In the genomic region with DNA sequence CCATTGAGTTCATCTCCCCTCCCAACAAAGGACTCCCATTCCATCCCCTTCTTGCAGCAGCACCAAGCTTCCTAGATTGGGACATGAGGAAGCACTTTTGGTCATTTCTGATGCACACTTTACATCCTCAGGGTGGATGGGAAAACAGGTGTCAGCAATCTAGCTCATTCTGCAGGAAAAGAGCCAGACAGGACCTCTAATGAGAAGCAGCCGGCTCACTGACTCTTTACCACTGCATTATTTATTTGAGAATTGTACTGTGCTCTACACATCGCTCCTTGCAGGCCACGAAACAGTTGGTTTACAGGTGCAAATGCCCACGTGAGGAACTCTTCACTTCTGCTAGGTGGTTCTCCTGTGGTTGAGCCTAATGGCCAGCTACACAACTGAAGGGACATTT, we compare ENCODE assay signal across 25 mouse cellular contexts.
DNase-seq lines count a peak whose midpoint lies in the region; ATAC-seq and TF ChIP-seq lines count a peak whose summit lies in the region.
"Had no signal": no experiment of that assay in that cellular context is flagged by ENCODE, and none has a peak within 500 bp of the region (broad histone marks: within the 10 kb centered on the region; RNA-seq: fewer than 3 reads in every experiment).

No protein-coding gene starts in this region.

- no peaks in the 10 kb centered on the region for H3K36me3 ChIP-seq in heart, adult 2 months (ENCODE audit: control insufficient read depth, insufficient read depth, low read length)
- peaks cover 19% of the 10 kb centered on the region for H3K36me3 ChIP-seq in embryonic facial prominence, embryonic 10.5 days (replicated peaks)
- H3K36me3 ChIP-seq in embryonic facial prominence, embryonic 14.5 days (ENCODE audit: control insufficient read depth, insufficient read depth, low read length), result peaks cover 20% of the 10 kb centered on the region
- H3K36me3 ChIP-seq in limb, embryonic 10.5 days, result peaks cover 22% of the 10 kb centered on the region
- H3K36me3 ChIP-seq in hindbrain, embryonic 13.5 days, result peaks cover 17% of the 10 kb centered on the region
- peaks cover 6% of the 10 kb centered on the region; the same call in 1 of the 2 replicates for H3K36me3 ChIP-seq in intestine, postnatal 0 days (ENCODE audit: control insufficient read depth, insufficient read depth)

- TF ChIP-seq POLR2A in heart, adult 2 months (IDR thresholded peaks at IDR 0.05; ENCODE audit: insufficient read depth, low read depth, low read length), result no peak

- no peak overlapping the region for H3K9ac ChIP-seq in heart, adult 2 months (ENCODE audit: low read depth, low read length)
- H3K9ac ChIP-seq in embryonic facial prominence, embryonic 14.5 days (ENCODE audit: low read depth, low read length), result no peak overlapping the region
- H3K9ac ChIP-seq in hindbrain, embryonic 13.5 days, result no peak overlapping the region
- H3K9ac ChIP-seq in intestine, postnatal 0 days (ENCODE audit: low read depth, low read length), result no peak overlapping the region
- H3K9ac ChIP-seq: embryonic facial prominence, embryonic 12.5 days; embryonic facial prominence, embryonic 15.5 days; forebrain, embryonic 12.5 days had no signal

- H3K27ac ChIP-seq in heart, adult 2 months, result no peak overlapping the region
- no peak overlapping the region for H3K27ac ChIP-seq in embryonic facial prominence, embryonic 10.5 days (replicated peaks)
- H3K27ac ChIP-seq in embryonic facial prominence, embryonic 14.5 days (replicated peaks; ENCODE audit: low read depth, low read length), result no peak overlapping the region
- no peak overlapping the region for H3K27ac ChIP-seq in limb, embryonic 10.5 days
- H3K27ac ChIP-seq in hindbrain, embryonic 13.5 days, result no peak overlapping the region
- no peak overlapping the region for H3K27ac ChIP-seq in intestine, postnatal 0 days (ENCODE audit: low read depth, low read length)
- H3K27ac ChIP-seq: embryonic facial prominence, embryonic 12.5 days; embryonic facial prominence, embryonic 15.5 days; forebrain, embryonic 10.5 days; forebrain, embryonic 12.5 days had no signal

- H3K79me2 ChIP-seq in heart, adult 2 months (replicated peaks; ENCODE audit: control insufficient read depth, insufficient read depth, low read length), result no peaks in the 10 kb centered on the region

- peak; percentile 66 for DNase-seq in heart, adult 11 months
- no peak for DNase-seq in heart, adult 2 months
- peak; percentile 49 for DNase-seq in embryonic facial prominence, embryonic 10.5 days (ENCODE audit: low spot score)
- peak; percentile 19 for DNase-seq in embryonic facial prominence, embryonic 14.5 days (ENCODE audit: low spot score)
- peak; percentile 41 for DNase-seq in limb, embryonic 10.5 days (ENCODE audit: low spot score)
- DNase-seq in spleen, postnatal 4 days (ENCODE audit: low spot score in 2 of 2), result no peak
- DNase-seq: adrenal gland, adult 8-10 months; adrenal gland, postnatal 14 days; adrenal gland, postnatal 36 days; cerebellum, adult 11-12 months; cerebellum, adult 2 months; cerebellum, adult 9-10 months; cerebellum, postnatal 10 days; cerebellum, postnatal 25 days had no signal

- 85% methylated on average over 4 of the region's 4 CpGs for WGBS in heart, adult 2 months
- 65% methylated on average over 4 of the region's 4 CpGs for WGBS in embryonic facial prominence, embryonic 10.5 days
- 45% methylated on average over 4 of the region's 4 CpGs for WGBS in embryonic facial prominence, embryonic 14.5 days
- 41% methylated on average over 4 of the region's 4 CpGs for WGBS in limb, embryonic 10.5 days
- WGBS in hindbrain, embryonic 13.5 days, result 88% methylated on average over 4 of the region's 4 CpGs
- WGBS in intestine, postnatal 0 days, result 88% methylated on average over 4 of the region's 4 CpGs

- H3K4me3 ChIP-seq in heart, adult 2 months, result no peak overlapping the region
- H3K4me3 ChIP-seq in embryonic facial prominence, embryonic 10.5 days, result no peak overlapping the region
- no peak overlapping the region for H3K4me3 ChIP-seq in embryonic facial prominence, embryonic 14.5 days (ENCODE audit: low read depth, low read length)
- H3K4me3 ChIP-seq in limb, embryonic 10.5 days, result no peak overlapping the region
- no peak overlapping the region for H3K4me3 ChIP-seq in hindbrain, embryonic 13.5 days
- no peak overlapping the region for H3K4me3 ChIP-seq in intestine, postnatal 0 days (ENCODE audit: low read depth, low read length)
- H3K4me3 ChIP-seq: embryonic facial prominence, embryonic 12.5 days; embryonic facial prominence, embryonic 15.5 days; erythroblast, embryonic 14.5 days; forebrain, embryonic 10.5 days; forebrain, embryonic 12.5 days had no signal

- H3K27me3 ChIP-seq in heart, adult 2 months (ENCODE audit: control insufficient read depth, insufficient read depth, low read length), result no peaks in the 10 kb centered on the region
- H3K27me3 ChIP-seq in embryonic facial prominence, embryonic 10.5 days (replicated peaks; ENCODE audit: low read depth, poor library complexity, severe bottlenecking), result no peaks in the 10 kb centered on the region
- no peaks in the 10 kb centered on the region for H3K27me3 ChIP-seq in embryonic facial prominence, embryonic 14.5 days (replicated peaks; ENCODE audit: control insufficient read depth, insufficient read depth, low read length)
- no peaks in the 10 kb centered on the region for H3K27me3 ChIP-seq in limb, embryonic 10.5 days (ENCODE audit: low read depth, poor library complexity, severe bottlenecking)
- no peaks in the 10 kb centered on the region for H3K27me3 ChIP-seq in hindbrain, embryonic 13.5 days
- no peaks in the 10 kb centered on the region for H3K27me3 ChIP-seq in intestine, postnatal 0 days (replicated peaks; ENCODE audit: control insufficient read depth, insufficient read depth, low read length)
- H3K27me3 ChIP-seq: embryonic facial prominence, embryonic 12.5 days; embryonic facial prominence, embryonic 15.5 days; Patski had no signal

- no peak for ATAC-seq in embryonic facial prominence, embryonic 14.5 days (ENCODE audit: low read depth)
- no peak for ATAC-seq in hindbrain, embryonic 13.5 days (ENCODE audit: low FRiP score)
- ATAC-seq in intestine, postnatal 0 days, result no peak
- ATAC-seq: activated CD4-positive, CD25-positive, alpha-beta regulatory T cell, adult 4 months; forebrain, embryonic 14.5 days; forebrain, embryonic 16.5 days; Patski had no signal

- no peak for TF ChIP-seq CTCF in heart, adult 2 months (IDR thresholded peaks at IDR 0.05)
- TF ChIP-seq CTCF in intestine, postnatal 0 days (IDR thresholded peaks at IDR 0.05; ENCODE audit: low read depth), result no peak

- TF ChIP-seq EP300 in heart, adult 2 months (IDR thresholded peaks at IDR 0.05; ENCODE audit: insufficient read depth, low read depth, low read length), result no peak

- no peaks in the 10 kb centered on the region for H3K4me1 ChIP-seq in heart, adult 2 months (ENCODE audit: control insufficient read depth, insufficient read depth, low read length)
- peaks cover 20% of the 10 kb centered on the region for H3K4me1 ChIP-seq in embryonic facial prominence, embryonic 10.5 days
- H3K4me1 ChIP-seq in embryonic facial prominence, embryonic 14.5 days (ENCODE audit: control insufficient read depth, insufficient read depth, low read length), result no peaks in the 10 kb centered on the region
- H3K4me1 ChIP-seq in limb, embryonic 10.5 days, result peaks cover 29% of the 10 kb centered on the region
- no peaks in the 10 kb centered on the region; the same call in 1 of the 2 replicates for H3K4me1 ChIP-seq in hindbrain, embryonic 13.5 days (replicated peaks)
- H3K4me1 ChIP-seq in intestine, postnatal 0 days (replicated peaks; ENCODE audit: control insufficient read depth, insufficient read depth, low read length), result no peaks in the 10 kb centered on the region
- H3K4me1 ChIP-seq: embryonic facial prominence, embryonic 15.5 days had no signal

- no peak overlapping the region for H3K4me2 ChIP-seq in embryonic facial prominence, embryonic 14.5 days (ENCODE audit: low read depth, low read length)
- no peak overlapping the region for H3K4me2 ChIP-seq in hindbrain, embryonic 13.5 days
- H3K4me2 ChIP-seq in intestine, postnatal 0 days (replicated peaks; ENCODE audit: low read depth), result no peak overlapping the region
- H3K4me2 ChIP-seq: embryonic facial prominence, embryonic 12.5 days; embryonic facial prominence, embryonic 15.5 days; forebrain, embryonic 12.5 days had no signal

- intact Hi-C loops in heart, adult 2 months (cut with DNase I), result no loop called here

- H3K9me3 ChIP-seq in embryonic facial prominence, embryonic 10.5 days, result no peaks in the 10 kb centered on the region
- no peaks in the 10 kb centered on the region for H3K9me3 ChIP-seq in embryonic facial prominence, embryonic 14.5 days (ENCODE audit: control insufficient read depth, low read length)
- H3K9me3 ChIP-seq in limb, embryonic 10.5 days (replicated peaks), result no peaks in the 10 kb centered on the region
- no peaks in the 10 kb centered on the region for H3K9me3 ChIP-seq in hindbrain, embryonic 13.5 days
- no peaks in the 10 kb centered on the region for H3K9me3 ChIP-seq in intestine, postnatal 0 days (ENCODE audit: control insufficient read depth)
- H3K9me3 ChIP-seq: embryonic facial prominence, embryonic 12.5 days; embryonic facial prominence, embryonic 15.5 days; forebrain, embryonic 10.5 days; forebrain, embryonic 12.5 days had no signal

Comparison
In these comparisons a context has a peak if more than half of its experiments do, and no peak if none do; other contexts are left out.
1. DNase-seq: peak in heart, adult 11 months (single experiment), embryonic facial prominence, embryonic 10.5 days (single experiment), embryonic facial prominence, embryonic 14.5 days (single experiment) and limb, embryonic 10.5 days (single experiment); none in heart, adult 2 months (0 of 2) and spleen, postnatal 4 days (0 of 2).